Mouse (Mus musculus): Measurements from ENCODE around the gene Fzd4.

Fzd4 gene

GRCm38 (mm10) chr7:89400721-89401120, 3.4 kb upstream of the Fzd4 start:
- DNase-seq (ENCODE audit: low read depth, low spot score), result no peak

GRCm38 (mm10) chr7:89401136-89401858, 2.9 kb upstream of the Fzd4 start:
- no peak for DNase-seq (ENCODE audit: low read depth, low spot score)

- DNase-seq (ENCODE audit: low read depth, low spot score), result no peak
Measured at GRCm38 (mm10) chr7:89401936-89402335, 2.2 kb upstream of the Fzd4 start.

GRCm38 (mm10) chr7:89403053-89403972, 842 bp upstream of the Fzd4 start:
- DNase-seq (ENCODE audit: low read depth, low spot score), result peak; percentile 85

DNA sequence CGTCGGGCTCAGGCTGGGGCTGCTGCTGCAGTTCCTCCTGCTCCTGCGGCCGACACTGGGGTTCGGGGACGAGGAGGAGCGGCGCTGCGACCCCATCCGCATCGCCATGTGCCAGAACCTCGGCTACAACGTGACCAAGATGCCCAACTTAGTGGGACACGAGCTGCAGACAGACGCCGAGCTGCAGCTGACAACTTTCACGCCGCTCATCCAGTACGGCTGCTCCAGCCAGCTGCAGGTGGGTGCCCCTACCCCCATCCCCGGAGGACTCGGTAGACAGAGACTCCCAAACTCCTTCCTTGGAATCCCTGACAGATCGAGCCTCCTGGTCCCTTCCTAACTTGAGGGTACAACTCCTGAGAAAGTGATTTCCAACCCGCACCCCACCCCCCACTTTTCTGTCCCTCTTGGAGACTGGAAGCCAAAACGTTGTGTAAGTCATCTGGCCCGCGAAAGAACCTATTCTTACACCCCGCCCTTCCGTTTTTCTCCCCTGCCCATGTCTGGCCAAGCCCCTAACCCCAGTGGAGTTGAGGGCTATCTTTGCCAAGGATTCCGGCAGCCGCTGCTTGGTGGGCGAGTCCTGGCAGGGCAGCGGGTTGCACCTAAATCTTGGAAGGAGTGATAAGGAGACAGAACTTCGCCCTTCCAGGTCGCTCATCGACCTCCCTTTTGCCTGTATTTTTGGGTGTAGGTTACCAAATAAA, 732 bp downstream of the Fzd4 start:
- DNase-seq (ENCODE audit: low read depth, low spot score), result peak; percentile 53

DNA sequence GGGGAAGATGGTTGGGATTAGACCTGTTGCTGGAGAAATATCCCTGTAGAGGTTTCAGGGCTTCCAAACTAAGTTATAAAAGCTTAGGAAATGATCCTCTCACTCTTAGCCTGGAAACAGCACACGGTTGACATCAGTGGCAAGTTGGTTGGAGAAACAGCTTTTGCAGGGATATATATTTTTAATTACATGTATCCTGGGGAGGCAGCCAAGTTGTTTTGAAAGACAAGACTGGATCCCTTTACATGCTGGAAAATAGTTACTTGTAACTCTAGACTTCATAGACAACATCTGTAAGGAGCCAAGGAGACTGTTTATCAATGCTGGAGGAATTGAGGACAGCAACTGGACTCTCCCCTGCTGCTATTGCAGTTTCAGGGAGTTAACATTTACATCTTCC, 1.9 kb downstream of the Fzd4 start:
- DNase-seq (ENCODE audit: low read depth, low spot score), result no peak

DNA sequence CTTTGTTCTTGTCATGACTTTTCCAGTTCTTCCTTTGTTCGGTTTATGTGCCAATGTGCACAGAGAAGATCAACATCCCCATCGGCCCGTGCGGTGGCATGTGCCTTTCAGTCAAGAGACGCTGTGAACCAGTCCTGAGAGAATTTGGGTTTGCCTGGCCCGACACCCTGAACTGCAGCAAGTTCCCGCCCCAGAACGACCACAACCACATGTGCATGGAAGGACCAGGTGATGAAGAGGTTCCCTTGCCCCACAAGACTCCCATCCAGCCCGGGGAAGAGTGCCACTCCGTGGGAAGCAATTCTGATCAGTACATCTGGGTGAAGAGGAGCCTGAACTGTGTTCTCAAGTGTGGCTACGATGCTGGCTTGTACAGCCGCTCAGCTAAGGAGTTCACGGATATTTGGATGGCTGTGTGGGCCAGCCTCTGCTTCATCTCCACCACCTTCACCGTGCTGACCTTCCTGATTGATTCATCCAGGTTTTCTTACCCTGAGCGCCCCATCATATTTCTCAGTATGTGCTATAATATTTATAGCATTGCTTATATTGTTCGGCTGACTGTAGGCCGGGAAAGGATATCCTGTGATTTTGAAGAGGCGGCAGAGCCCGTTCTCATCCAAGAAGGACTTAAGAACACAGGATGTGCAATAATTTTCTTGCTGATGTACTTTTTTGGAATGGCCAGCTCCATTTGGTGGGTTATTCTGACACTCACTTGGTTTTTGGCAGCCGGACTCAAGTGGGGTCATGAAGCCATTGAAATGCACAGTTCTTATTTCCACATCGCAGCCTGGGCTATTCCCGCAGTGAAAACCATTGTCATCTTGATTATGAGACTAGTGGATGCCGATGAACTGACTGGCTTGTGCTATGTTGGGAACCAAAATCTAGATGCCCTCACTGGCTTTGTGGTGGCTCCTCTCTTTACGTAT, 3.1 kb downstream of the Fzd4 start:
- DNase-seq (ENCODE audit: low read depth, low spot score), result no peak

DNA sequence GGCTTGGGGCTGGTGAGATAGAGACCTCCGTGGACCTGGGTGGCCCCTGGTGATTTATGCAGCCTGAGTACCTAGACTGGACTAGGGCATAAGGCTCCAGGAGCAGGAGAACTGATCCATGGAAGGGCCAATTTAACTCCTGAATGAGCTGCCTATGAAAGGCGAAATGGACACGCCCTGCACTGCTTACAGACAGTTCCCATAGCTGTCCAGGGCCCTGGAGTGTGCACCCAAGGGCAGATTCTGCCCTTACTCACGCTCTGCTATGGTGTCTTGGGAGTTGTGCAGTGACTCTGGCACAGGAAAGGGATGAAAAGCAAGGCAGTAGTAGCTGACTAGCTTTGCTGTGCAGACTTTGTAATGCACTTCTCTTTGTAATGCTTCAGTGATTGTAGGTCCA, 6.1 kb downstream of the Fzd4 start:
- peak; percentile 18 for DNase-seq (ENCODE audit: low read depth, low spot score)

DNA sequence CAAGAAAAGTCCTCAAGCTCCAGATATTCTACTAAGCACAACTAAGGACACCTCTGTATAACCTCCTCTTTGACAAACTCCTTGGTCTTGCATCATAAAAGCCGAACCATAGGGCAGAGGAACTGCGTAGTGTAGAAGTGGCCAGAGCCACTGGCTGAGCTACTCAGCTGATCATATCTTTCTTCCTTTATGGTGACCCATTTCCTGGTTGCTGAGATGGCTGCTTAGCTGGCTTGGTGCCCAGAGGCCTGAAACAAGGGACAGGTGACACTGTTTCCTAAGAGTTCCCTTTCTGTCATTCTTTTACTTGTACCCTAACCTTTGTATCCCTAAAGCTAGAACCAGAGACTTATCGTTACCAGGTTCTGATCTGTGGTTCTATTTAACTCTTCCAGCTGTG, 7.2 kb downstream of the Fzd4 start:
- DNase-seq (ENCODE audit: low read depth, low spot score), result no peak

GRCm38 (mm10) chr7:89412094-89412493, 7.9 kb downstream of the Fzd4 start:
- no peak for DNase-seq (ENCODE audit: low read depth, low spot score)

DNA sequence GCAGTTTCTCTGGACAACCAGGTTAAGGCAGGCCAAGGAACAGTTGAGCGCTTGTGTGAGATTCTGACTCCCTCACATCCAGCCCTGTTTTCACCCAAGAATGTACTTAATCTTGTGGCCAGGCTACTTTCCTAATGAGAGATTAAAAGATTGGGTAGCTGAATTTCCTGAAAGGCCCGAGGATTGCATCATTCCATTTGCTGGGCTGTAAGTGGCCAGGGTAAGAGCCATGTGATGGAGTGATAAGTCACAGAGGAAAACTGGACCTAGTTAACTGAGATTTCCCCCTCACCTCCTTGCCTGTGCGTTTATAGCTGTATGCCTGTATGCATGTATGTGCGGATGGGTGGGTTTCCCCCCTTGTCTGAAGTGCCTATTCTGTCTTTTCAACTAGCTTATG, 11.9 kb downstream of the Fzd4 start:
- DNase-seq (ENCODE audit: low read depth, low spot score), result no peak

DNA sequence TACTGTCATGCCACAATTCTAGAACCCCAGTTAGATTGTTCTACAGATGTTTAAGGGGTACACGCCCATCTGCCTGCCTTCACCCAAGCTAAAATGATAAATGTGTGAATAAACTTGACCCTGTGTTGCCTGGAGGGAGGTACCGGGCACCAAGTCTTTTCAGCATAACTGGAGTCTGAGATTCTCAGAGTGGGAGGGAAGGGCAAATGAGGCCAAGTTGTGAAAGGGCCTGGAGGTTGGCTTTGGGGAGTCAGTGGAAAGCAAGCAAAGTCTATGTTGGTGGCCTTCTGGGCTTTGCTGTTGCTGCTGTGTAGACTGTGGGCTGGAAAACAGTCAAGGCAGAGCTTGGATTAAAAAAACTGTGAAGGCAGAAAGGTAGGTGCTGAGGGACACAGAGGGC, 13.6 kb downstream of the Fzd4 start:
- DNase-seq (ENCODE audit: low read depth, low spot score), result no peak

DNA sequence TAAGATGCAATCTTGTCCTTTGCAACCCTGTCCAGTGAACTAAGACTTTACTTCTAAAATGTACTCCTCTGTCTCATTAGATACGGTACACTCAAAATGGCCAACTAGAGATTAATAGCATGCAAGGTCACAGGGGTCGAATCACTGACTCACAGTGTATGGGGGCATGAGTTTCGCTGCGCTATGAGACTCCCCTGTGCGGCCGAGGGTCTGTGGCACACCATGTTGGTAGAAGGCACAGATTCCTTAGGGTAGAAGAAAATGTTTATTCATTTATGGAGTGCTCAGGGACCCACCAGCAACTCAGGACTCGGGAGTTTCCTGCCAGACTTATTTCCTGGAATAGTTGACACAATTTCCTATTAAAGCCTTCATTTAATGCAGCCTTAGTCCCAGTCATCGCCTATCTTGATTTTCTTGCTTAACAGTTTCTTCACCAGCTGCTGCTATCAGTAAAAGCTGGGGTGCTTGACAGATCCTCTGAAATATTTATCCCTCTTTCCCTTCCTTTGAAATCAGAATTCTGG, 14.0 kb downstream of the Fzd4 start:
- DNase-seq (ENCODE audit: low read depth, low spot score), result no peak

DNA sequence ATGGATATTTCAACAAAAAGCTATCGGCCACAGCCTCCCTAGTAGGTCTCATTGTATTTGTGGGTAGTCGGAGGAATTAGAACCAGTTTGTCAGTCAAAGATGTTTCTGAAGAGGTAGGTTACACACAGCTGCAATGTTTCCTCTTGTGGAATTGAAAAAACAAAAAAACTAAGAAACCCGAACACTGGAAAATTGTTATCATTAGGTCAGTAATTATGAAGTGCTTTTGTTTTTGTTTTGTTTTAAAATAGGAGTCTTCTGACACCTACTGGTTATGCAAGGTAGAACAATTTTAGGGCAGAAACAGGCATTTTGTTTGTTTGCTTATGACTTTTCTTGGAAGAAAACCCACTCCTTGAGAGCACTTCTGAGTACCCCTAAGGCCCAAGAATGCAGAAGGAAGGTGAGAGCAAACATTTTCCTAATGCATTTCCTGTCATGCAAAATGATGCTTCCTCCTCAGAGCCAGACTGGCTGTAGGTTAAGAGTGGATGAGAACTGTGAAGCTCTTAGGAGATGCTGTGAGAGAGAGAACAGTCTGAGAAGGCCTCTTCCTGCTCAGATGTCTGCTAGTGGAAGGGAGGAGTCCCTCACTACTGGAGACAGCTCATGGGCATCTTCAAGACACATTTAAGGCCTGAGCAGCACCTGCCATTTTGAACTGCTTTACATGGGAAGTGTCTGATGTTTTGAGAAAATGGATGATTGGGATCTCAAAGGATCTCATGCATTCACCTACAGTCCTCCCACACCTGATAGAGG, 14.9 kb downstream of the Fzd4 start:
- no peak for DNase-seq (ENCODE audit: low read depth, low spot score)

DNA sequence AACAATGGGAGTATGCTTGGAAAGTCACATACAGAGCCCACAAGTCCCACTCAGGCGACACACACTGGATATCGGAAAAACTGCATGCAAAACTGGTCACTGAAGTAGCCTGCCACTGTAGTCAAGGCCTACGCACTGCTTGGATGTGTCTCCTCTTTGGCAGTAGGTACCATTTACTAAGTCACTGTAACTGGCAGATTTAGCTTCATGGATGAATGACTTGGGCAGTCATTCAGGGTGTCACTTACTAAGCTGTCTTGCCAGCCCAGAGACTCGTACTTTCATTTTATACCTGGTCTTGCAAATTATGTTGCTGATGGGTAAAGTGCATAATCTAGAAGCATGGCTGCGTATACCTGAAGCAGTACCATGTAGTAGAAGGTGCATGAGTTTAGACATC, 17.1 kb downstream of the Fzd4 start:
- no peak for DNase-seq (ENCODE audit: low read depth, low spot score)

DNA sequence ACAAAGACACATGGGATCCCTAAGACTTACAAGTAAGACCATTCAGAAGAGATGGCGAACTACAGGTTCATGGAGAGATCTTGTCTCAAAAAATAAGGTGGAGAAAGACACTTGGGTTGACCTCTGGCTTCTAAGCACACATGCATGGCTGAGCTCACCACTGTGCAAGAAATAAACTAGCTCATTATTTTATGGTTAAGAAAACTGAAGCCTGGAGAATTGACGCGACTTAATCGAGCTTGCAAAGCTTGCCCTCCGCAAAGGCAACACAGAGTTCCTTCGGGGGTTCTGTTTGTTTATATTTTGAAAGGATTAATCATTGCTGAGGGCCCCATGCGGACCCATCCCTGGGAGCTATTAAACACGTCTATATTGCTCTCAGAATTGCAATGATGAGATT, 18.5 kb downstream of the Fzd4 start:
- DNase-seq (ENCODE audit: low read depth, low spot score), result no peak

GRCm38 (mm10) chr7:89423194-89423593, 19.0 kb downstream of the Fzd4 start:
- peak; percentile 20 for DNase-seq (ENCODE audit: low read depth, low spot score)

GRCm38 (mm10) chr7:89423688-89424255, 19.6 kb downstream of the Fzd4 start:
- no peak for DNase-seq (ENCODE audit: low read depth, low spot score)

- DNase-seq (ENCODE audit: low read depth, low spot score), result no peak
Measured at GRCm38 (mm10) chr7:89424659-89425058, 20.5 kb downstream of the Fzd4 start.

Data from ZHBTc4 (cell line).